Mouse (Mus musculus) ovary, postnatal 10 days (tissue): ENCODE data around the gene Olfr131.
"Not testable (repeated sequence)": the region's sequence is repeated elsewhere in the genome, so short reads cannot be mapped to it uniquely, and the experiment has no call there.

Experiments used
- DNase-seq: peaks from one replicate; pipeline ENCODE4 v3.0.0; 2022; ENCODE audit warnings: low spot score

The Olfr131 gene

DNA sequence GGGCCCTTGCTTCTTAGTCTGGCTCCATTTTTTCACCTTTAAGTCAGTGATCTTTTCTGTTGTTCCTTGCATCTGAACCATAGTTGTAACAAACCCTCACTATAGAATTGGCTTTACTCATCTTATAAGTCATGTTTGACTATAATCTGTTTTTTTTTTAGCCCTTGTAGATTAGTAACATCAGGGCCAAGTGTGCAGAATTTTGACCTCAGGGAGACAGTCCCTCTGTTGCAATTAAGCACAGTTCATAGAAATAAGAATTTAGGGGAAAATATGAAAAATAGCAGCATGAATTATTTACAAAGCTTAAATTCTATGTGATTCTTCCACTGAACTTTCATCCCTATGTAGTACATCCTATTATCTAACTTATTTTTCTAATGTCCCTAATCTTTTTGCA lies at the start of gene Olfr131:
Olfr131 (minus strand) TSS at position 101 of the 400 bp plus-strand sequence.
- no peak for DNase-seq

DNA sequence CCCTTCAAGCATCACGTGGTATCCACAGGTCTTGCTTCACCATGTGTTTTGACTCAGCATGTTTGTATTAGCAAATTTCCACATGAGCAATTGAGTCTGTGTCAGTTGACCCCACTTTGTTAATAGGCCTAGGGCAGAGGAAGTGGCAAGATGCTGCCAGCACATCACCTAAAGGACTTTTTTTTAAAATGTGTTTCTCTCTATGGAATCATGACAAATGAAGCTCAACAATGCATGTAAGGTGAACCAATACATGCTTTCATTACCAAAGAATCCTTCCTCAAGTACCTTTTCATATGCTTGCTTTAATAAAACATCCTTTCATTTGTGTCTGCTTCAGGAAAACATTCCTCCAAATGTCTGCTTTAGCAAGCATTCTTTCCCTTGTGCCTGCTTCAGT lies 45.9 kb upstream of the Olfr131 start, which contains the start of gene Olfr132:
Olfr132 (minus strand) TSS at position 101 of the 400 bp plus-strand sequence.
- no peak for DNase-seq

DNA sequence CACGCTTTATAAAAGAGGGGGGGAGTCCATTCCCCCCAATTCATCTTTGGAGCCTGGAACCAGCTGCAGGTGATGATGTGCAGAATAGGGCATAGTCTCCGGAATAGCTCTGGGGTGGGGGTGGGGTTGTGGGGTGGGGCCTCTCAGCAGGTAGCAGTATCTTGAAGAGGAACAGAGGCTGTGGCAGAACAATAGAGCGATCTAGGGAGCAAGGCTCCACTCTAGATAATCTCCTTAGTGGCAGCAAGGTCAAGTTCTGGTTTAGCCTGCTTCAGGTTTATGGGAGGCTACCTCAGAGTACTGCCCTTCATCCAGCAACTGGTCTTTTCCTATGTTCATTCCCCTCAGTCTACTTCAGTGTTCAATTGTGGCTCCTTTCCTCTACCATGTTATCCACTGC lies 36.9 kb upstream of the Olfr131 start:
- DNase-seq = not testable (repeated sequence)

DNA sequence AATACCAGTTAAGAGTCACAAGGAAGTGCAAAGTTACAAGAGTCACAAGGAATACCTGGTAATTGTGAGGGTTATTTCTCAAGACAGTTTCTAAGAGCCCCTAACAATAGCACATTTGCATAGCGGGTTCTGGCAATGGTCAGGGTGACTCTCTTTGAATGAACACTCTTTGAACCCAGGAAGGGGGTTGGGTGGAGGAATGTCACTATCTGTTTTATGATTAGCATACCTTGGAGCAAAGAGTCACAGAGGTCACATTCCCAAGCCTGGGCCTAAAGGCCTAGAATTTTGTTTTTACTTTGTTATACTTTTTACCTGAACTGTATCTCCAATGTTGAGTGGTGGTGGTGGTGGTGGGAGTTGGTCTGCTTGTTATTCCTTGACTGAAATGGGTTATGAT lies 35.7 kb upstream of the Olfr131 start:
- not testable (repeated sequence) for DNase-seq

DNA sequence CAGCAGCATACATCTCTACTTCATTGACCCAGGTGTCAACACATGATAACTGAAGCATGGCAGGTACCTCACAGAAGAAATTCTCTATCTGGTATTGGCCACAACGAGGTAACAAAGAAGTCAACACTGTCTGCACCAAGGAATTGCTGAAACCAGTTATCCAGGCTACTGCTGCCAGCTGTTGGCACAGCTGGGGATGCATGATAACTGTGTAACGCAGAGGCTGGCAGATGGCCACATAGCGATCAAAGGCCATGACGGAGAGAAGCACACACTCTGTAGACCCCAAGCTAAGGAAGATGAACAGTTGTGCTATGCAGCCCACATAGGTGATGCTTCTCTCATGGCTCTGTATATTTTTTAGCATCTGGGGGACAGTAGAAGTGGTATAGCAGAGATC lies 6.1 kb downstream of the Olfr131 start:
- no peak for DNase-seq

DNA sequence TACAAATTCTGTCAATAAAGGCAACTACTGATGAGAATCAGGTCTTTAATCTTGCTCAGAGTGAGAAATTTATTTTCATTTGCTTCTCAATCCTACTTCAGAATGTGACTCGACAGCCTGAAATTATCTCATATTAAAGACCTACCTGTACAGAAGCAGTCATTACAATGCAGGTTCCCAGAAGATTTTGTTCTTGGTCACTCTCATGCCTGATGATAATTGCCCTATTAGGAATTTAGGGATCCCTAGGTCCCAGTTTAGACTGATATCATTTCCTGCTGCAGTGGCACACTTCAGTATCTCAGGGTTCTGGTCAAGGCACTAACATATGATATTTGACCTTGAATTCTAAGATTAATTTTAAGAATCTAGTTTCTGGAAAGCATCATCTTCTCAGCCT lies 24.9 kb downstream of the Olfr131 start, which contains the start of gene Olfr130:
Olfr130 (plus strand) TSS at position 301 of the 400 bp plus-strand sequence.
- no peak for DNase-seq

DNA sequence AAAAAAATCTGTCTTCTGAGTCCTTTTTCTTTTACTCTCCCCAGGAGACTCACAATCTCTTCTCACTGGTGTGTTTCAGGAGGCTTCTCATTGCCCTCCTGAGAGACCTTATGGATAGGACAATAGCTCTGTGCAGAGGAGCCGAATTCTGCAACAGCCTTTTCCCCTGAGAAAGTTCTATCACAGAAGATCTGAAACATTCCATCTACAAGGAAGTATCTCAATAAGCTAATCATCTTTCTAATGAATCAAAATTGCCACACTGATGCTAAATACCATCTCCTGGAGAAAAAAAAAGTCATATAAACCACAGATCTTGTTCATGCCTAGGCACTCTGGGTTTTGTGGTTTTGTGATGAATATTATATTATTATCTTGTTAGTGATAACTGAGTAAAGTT lies 28.5 kb downstream of the Olfr131 start, which contains the start of gene Olfr129:
Olfr129 (minus strand) TSS at position 101 of the 400 bp plus-strand sequence.
- DNase-seq = no peak
